Mouse (Mus musculus) CH12.LX (cell line): ENCODE data around the gene Ndufb10.

Experiments
- CTCF ChIP-seq, 2 experiments: IDR thresholded peaks in 1 of 2; conservative IDR thresholded peaks in 1 of 2; 2 replicates each; pipeline ENCODE4 v1.5.1; 2011 to 2012; ENCODE audit warnings: low read depth in 2 of 2, low read length in 2 of 2, improper control_type of control experiment in 1 of 2, inconsistent platforms in 1 of 2, mild to moderate bottlenecking in 1 of 2, moderate library complexity in 1 of 2
- EP300 ChIP-seq: IDR thresholded peaks from 2 replicates; pipeline ENCODE4 v1.6.1; 2011; ENCODE audit warnings: low read length, improper control_type of control experiment
- ETS1 ChIP-seq: conservative IDR thresholded peaks from 2 replicates; pipeline ENCODE4 v1.6.1; 2012; ENCODE audit warnings: low read depth, mild to moderate bottlenecking, inconsistent platforms, low read length, improper control_type of control experiment, moderate library complexity
- MAX ChIP-seq: IDR thresholded peaks from 2 replicates; pipeline ENCODE4 v1.6.1; 2011; ENCODE audit warnings: low read length, improper control_type of control experiment
- USF1 ChIP-seq: IDR thresholded peaks from 2 replicates; pipeline ENCODE4 v1.6.1; 2014; ENCODE audit warnings: low read depth, mild to moderate bottlenecking, inconsistent platforms, low read length, improper control_type of control experiment
- ZNF384 ChIP-seq: IDR thresholded peaks from 2 replicates; pipeline ENCODE4 v1.6.1; 2012; ENCODE audit warnings: low read depth, low read length, improper control_type of control experiment, inconsistent platforms

GRCm38 (mm10) chr17:24705821-24706220 is 18.5 kb downstream of the Ndufb10 start:
- TF ChIP-seq EP300 = no peak
- no peak for TF ChIP-seq MAX
- TF ChIP-seq USF1 = no peak
- no peak for TF ChIP-seq ZNF384
- no peak for TF ChIP-seq CTCF (conservative IDR thresholded peaks at IDR 0.05 in 1 of 2, IDR thresholded peaks at IDR 0.05 in 1 of 2; ENCODE audit: low read depth in 2 of 2, low read length in 2 of 2)
- no peak for TF ChIP-seq ETS1
